Mouse (Mus musculus) CD4-positive, CD25-positive, alpha-beta regulatory T cell, adult 2 months (primary cell): ENCODE measurements around the gene Gimap8.
A peak's percentile ranks its signal among the peaks of the same experiment; 100 is the strongest.

Source experiments
- DNase-seq: peaks from one replicate; pipeline ENCODE4 v3.0.0-alpha.2; 2012; ENCODE audit warnings: low read depth, low spot score

Gimap8 gene

GRCm38 (mm10) chr6:48704146-48704545 lies 57.1 kb downstream of the Gimap8 start:
- DNase-seq, result no peak

DNA sequence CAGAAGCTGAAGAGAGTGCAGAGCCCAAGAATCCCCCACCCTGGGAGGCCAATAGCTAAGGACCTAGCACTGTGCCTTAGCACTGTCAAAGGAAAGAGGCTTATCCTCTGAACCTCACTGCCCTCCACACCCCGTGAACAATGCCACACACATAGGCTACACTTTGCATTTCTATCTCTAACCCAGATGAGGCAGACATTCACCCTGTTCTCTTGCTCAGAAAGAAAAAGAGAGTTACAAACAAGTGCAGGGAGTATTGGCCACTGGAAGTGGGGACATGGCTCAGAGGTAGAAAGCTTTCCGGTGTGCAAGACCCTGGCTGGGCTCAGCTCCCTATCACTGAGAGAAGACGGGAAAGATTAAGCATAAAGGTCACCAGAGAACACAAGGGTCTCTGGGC lies 59.1 kb downstream of the Gimap8 start:
- DNase-seq, result peak; percentile 62
